In the genomic region with DNA sequence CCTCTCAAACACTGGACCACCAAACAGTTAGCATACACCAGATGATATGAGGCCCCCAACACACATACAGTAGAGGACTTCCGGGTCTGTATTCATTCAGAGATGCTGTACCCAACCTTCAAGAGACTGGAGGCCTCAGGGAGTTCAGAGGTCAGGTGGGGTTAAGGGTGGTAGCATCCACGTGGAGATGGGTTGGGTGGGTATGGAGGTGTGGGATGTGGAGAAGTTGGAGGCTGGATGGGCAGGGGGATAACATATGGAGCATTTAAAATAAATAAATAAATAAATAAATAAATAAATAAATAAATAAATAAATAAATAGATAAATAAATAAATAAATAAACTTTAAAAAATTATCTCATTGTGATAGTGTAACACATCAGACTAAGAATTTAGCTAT, we compare ENCODE assay signal across 12 mouse cellular contexts.
"Had no signal": no experiment of that assay in that cellular context is flagged by ENCODE, and none has a peak within 500 bp of the region (broad histone marks: within the 10 kb centered on the region; RNA-seq: fewer than 3 reads in every experiment).

No protein-coding gene starts in this region.

- H3K9ac ChIP-seq: limb, embryonic 13.5 days; liver, embryonic 13.5 days had no signal

- H3K4me3 ChIP-seq: limb, embryonic 13.5 days; liver, embryonic 13.5 days had no signal

- H3K36me3 ChIP-seq: limb, embryonic 13.5 days; liver, embryonic 13.5 days had no signal

- H3K27me3 ChIP-seq: limb, embryonic 13.5 days; liver, embryonic 13.5 days had no signal

- H3K27ac ChIP-seq: limb, embryonic 13.5 days; liver, embryonic 13.5 days had no signal

- H3K9me3 ChIP-seq: limb, embryonic 13.5 days; liver, embryonic 13.5 days had no signal

- H3K4me2 ChIP-seq: limb, embryonic 13.5 days; liver, embryonic 13.5 days had no signal

- DNase-seq: kidney, adult 18-20 months; kidney, adult 9 months; kidney, postnatal 14 days; kidney, postnatal 4 days; left cerebral cortex, postnatal 4 days; liver, embryonic 13.5 days; lung, adult 2 months; lung, postnatal 14 days; lung, postnatal 4 days; thymus, adult 18-20 months; thymus, postnatal 36 days had no signal

- H3K4me1 ChIP-seq: limb, embryonic 13.5 days; liver, embryonic 13.5 days had no signal
